Mouse (Mus musculus) colon, adult 2 months (tissue): ENCODE data around the gene Cbfa2t2. TPM values are rescaled to one million over a fixed set of nuclear protein-coding genes. Genes with fewer than 3 reads are reported as not detected.

Source experiments
- polyA plus RNA-seq: library from polyadenylated mRNA; depleted of rRNA; stranded (reverse); fragments of >200 nt; gene quantifications from 2 replicates; pipeline ENCODE4 v1.2.3, GENCODE M21; 2012; rRNA removed

Cbfa2t2 gene
- 7.9 and 8.9 TPM in 2 replicates for polyA plus RNA-seq

DNA sequence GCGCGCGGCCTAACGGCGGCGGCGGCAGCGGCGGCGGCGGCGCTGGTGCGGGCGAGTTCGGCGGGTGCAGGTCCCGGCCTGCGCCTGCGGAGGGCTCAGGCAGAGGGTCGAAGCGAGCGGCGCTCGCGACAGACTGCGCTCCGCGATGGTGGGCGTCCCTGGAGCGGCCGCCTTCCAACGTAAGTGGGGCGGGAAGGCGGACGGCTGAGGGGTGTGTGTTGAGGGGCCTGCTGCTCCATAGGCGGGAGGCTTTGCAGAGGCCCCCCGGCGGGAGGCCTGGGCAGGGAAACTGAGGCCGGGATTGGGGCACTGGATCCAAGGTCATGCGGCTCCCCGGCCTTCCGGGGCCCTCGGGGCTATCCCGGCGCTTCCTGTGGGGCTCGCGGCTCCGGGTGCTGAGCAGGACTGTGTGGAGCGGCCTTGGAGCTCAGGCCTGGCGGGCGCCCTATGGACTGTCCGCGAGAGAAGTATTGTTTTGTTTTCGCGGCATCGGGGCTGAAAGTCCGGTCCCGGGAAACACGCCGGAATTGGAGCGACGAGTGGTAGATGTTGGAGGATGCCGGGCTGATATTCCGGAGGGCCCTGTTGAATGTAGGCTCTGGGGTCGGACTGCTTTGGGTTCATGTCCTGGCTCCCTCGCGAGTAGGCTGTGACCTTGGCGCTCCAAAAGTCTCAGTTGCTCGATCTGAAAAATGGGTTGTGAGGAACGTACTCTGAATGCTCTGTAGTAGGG, at the start of gene Cbfa2t2:
Cbfa2t2 (plus strand) TSS at position 24 of the 733 bp plus-strand sequence.

GRCm38 (mm10) chr2:154407643-154408445, 28.4 kb upstream of the Cbfa2t2 start, which contains the start of gene Snta1:
Gene Snta1, minus strand, starts transcription at chr2:154408099.

GRCm38 (mm10) chr2:154546711-154547110, 110.4 kb downstream of the Cbfa2t2 start, which contains the start of gene 1700003F12Rik:
Gene 1700003F12Rik, plus strand, starts transcription at chr2:154547085.

DNA sequence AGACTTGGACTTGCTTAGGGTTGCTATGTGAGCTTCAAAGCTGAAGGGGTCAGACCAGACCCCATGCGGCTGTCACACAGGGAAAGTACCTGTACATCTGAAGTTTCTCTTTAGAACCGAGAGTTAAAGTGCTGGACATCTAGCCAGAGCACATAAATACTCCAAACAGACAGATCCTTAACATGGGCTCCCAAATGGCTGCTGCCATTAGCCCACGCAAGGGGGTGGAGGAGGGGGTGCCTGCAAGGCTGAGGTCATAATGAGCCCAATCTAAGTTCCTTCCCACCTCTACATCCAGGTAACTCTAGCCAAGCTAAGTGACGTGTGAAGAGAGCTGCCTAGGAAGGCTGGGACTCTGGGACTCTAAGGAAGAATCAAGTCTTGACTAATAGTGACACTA, 115.2 kb downstream of the Cbfa2t2 start, which contains the start of gene Actl10:
Actl10 (plus strand) TSS at position 301 of the 400 bp plus-strand sequence.

DNA sequence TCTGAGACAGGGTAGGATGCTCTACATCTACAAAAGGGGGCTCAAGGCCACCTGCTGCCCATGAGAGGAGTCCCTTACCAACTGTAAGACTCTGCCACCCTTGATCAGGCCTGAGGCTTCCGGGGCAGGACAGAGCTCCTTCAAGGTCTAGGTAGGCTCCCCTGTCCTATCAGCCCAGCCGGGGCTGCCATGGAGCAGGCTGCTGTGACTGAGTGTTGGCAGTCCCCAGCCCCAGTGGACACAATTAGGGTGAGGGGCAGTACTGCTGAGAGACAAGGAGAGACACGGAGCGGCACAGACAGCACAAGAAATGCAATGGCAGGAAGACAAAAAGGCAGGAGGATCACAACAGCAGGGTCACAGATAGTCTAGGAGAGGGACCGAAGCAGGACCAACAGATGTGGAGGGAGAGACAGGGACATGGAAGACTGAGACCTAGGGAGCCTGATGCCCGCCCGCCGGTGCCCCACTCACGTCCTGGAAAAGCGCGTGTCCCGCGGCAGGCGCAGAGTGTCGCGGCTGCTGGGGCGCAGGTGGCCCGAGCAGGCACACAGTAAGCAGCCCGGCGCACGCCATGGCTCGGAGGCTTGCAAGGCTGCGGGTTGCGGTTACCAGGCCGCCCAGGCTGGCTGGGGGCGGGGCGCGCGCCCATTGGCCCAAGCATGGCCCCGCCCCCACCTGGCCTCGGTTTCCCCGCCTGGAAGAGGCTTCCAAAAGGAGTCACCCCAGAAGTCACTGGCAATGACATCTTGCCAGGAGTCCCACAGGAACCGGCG, 122.2 kb downstream of the Cbfa2t2 start, which contains the start of gene Necab3:
Necab3 (minus strand) TSS at position 627 of the 776 bp plus-strand sequence.

GRCm38 (mm10) chr2:154569836-154570286, 133.6 kb downstream of the Cbfa2t2 start, which contains the start of gene E2f1:
Gene E2f1, minus strand, starts transcription at chr2:154569892.

Other genes starting within 250 kb of the Cbfa2t2 start
- gene Bpifb1, start 245.7 kb upstream of the Cbfa2t2 start, polyA plus RNA-seq: not detected in 2 replicates
- 0.13 TPM in 1 of 2 replicates, not detected in the other for gene Bpifb5, start 212.7 kb upstream of the Cbfa2t2 start, polyA plus RNA-seq
- not detected in 2 replicates for gene Bpifb9a, start 178.6 kb upstream of the Cbfa2t2 start, polyA plus RNA-seq
- not detected in 2 replicates for gene Bpifb9b, start 129.3 kb upstream of the Cbfa2t2 start, polyA plus RNA-seq
- 7.0 and 7.4 TPM in 2 replicates for gene Cdk5rap1, start 63.5 kb upstream of the Cbfa2t2 start, polyA plus RNA-seq
- 11.6 and 12.8 TPM in 2 replicates for gene Snta1, start 28.4 kb upstream of the Cbfa2t2 start, polyA plus RNA-seq
- 0.43 and 0.86 TPM in 2 replicates for gene 1700003F12Rik, start 110.6 kb downstream of the Cbfa2t2 start, polyA plus RNA-seq
- gene Actl10, start 115.3 kb downstream of the Cbfa2t2 start, polyA plus RNA-seq: not detected in 2 replicates
- gene Necab3, start 122.4 kb downstream of the Cbfa2t2 start, polyA plus RNA-seq: 0.27 and 0.28 TPM in 2 replicates
- 9.8 and 11.9 TPM in 2 replicates for gene E2f1, start 133.4 kb downstream of the Cbfa2t2 start, polyA plus RNA-seq
- gene Pxmp4, start 167.2 kb downstream of the Cbfa2t2 start, polyA plus RNA-seq: 34.6 and 41.6 TPM in 2 replicates
- 5.8 and 6.8 TPM in 2 replicates for gene Zfp341, start 176.8 kb downstream of the Cbfa2t2 start, polyA plus RNA-seq
- 1.1 and 1.3 TPM in 2 replicates for gene 4930519P11Rik, start 177.0 kb downstream of the Cbfa2t2 start, polyA plus RNA-seq
- gene Chmp4b, start 215.2 kb downstream of the Cbfa2t2 start, polyA plus RNA-seq: 121 and 136 TPM in 2 replicates